Mouse (Mus musculus) liver, adult 2 months (tissue): ENCODE measurements at regions not wholly inside any gene's neighbourhood (a gene's known extent, or its start where the extent isn't known, plus 50 kb on each side); places are given as distances from the start of the nearest gene placed in this dataset.
"Not testable (repeated sequence)": the region's sequence is repeated elsewhere in the genome, so short reads cannot be mapped to it uniquely, and the experiment has no call there.

ENCODE experiments used
- DNase-seq: peaks from one replicate; pipeline ENCODE4 v3.0.0-alpha.2; 2011; ENCODE audit warnings: low read depth, low spot score; ENCODE audit errors: extremely low read depth
- H3K27ac ChIP-seq: fragments of 200-500 bp; replicated peaks from 2 replicates; pipeline ENCODE4 v1.5.1; 2012; ENCODE audit warnings: low read depth, mild to moderate bottlenecking, control low read depth, inconsistent platforms, low read length; ENCODE audit not compliant: insufficient read depth
- H3K27me3 ChIP-seq: fragments of 200-500 bp; 2 replicates; pipeline ENCODE4 v1.6.1; 2012; ENCODE audit warnings: mild to moderate bottlenecking, moderate library complexity, low read length, inconsistent platforms; ENCODE audit not compliant: control insufficient read depth, insufficient read depth
- H3K36me3 ChIP-seq: fragments of 200-500 bp; 2 replicates; pipeline ENCODE4 v1.6.1; 2012; ENCODE audit warnings: low read length, inconsistent platforms; ENCODE audit not compliant: control insufficient read depth, insufficient read depth
- H3K4me1 ChIP-seq: fragments of 200-500 bp; 2 replicates; pipeline ENCODE4 v1.6.1; 2011; ENCODE audit warnings: low read length; ENCODE audit not compliant: control insufficient read depth, insufficient read depth
- H3K4me3 ChIP-seq: fragments of 200-500 bp; 2 replicates; pipeline ENCODE4 v1.5.1; 2011; ENCODE audit warnings: low read depth, mild to moderate bottlenecking, control low read depth, low read length, moderate library complexity; ENCODE audit not compliant: insufficient read depth
- H3K79me2 ChIP-seq: fragments of 200-500 bp; 2 replicates; pipeline ENCODE4 v1.6.1; 2012; ENCODE audit warnings: inconsistent platforms, mild to moderate bottlenecking, low read length, moderate library complexity; ENCODE audit not compliant: control insufficient read depth, insufficient read depth
- H3K9ac ChIP-seq: fragments of 200-500 bp; 2 replicates; pipeline ENCODE4 v1.6.1; 2012; ENCODE audit warnings: low read depth, mild to moderate bottlenecking, control low read depth, inconsistent platforms, low read length
- CTCF ChIP-seq: fragments of 200-500 bp; IDR thresholded peaks from 2 replicates; pipeline ENCODE4 v1.5.1; 2011; ENCODE audit warnings: low read depth, low read length, control low read depth
- POLR2A ChIP-seq: fragments of 200-500 bp; IDR thresholded peaks from 2 replicates; pipeline ENCODE4 v1.6.1; 2011; ENCODE audit warnings: low read length, control low read depth; ENCODE audit not compliant: insufficient read depth; ENCODE audit errors: extremely low read depth
- WGBS: fragments of 180-500 bp; shearing (Covaris S2); methylation state at CpG from one replicate; pipeline ENCODE4 v1.1.7; 2018; 5-methylcytosine and 5-hydroxymethylcytosine counted together

DNA sequence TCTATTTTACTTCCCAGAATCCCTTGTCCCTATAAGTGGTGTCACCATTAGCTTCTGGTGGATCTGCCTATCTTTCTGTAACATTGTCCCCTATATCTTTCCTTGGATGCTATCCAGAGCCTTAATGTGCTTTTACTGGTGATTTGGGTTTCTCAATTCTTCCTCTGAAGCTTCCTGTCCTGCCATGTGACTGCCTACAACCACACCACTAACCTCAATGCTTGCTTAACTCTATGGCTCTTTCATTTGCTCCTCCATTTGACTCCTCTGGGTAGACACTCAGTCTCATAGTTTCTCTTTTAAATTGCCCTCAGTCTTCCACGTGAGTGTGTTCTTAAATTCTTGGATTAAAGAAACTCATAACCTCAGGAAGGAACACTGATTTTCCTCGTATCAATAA lies 181.4 kb upstream of the Akr1e1 start:
- no peaks in the 10 kb centered on the region for H3K4me1 ChIP-seq
- no peaks in the 10 kb centered on the region for H3K79me2 ChIP-seq
- 60% methylated on average over 2 of the region's 2 CpGs for WGBS
- TF ChIP-seq CTCF (no peak), POLR2A (no peak)
- no peak overlapping the region for H3K27ac ChIP-seq
- H3K27me3 ChIP-seq: no peaks in the 10 kb centered on the region
- no peak for DNase-seq
- no peak overlapping the region for H3K4me3 ChIP-seq
- H3K9ac ChIP-seq: no peak overlapping the region
- no peaks in the 10 kb centered on the region for H3K36me3 ChIP-seq

DNA sequence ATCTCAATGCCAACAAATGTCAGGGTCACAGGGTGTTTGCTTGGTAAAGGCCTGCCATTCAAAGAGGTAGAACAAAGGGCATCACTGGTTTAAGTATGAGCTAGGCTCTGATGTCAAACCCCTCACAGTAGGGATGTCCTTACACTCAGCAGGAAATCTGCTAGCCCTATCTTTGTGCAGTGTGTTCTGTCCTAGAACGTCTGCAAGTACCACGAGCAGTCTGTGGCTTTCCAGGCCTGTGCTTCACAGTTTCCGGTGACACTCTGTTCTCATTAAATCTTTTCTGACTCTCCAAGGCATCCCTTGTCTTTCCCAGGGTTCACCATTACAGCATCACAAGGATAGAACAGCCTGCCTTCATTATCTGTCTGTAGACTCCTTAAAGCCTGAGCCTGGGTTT lies 174.3 kb upstream of the Akr1e1 start:
- 73% methylated on average over 3 of the region's 3 CpGs for WGBS
- Histone ChIP-seq H3K4me3 (no peak overlapping the region), H3K79me2 (no peaks in the 10 kb centered on the region), H3K36me3 (no peaks in the 10 kb centered on the region), H3K27ac (no peak overlapping the region), H3K4me1 (no peaks in the 10 kb centered on the region), H3K27me3 (no peaks in the 10 kb centered on the region), H3K9ac (no peak overlapping the region)
- TF ChIP-seq POLR2A (no peak), CTCF (no peak)
- DNase-seq: no peak

DNA sequence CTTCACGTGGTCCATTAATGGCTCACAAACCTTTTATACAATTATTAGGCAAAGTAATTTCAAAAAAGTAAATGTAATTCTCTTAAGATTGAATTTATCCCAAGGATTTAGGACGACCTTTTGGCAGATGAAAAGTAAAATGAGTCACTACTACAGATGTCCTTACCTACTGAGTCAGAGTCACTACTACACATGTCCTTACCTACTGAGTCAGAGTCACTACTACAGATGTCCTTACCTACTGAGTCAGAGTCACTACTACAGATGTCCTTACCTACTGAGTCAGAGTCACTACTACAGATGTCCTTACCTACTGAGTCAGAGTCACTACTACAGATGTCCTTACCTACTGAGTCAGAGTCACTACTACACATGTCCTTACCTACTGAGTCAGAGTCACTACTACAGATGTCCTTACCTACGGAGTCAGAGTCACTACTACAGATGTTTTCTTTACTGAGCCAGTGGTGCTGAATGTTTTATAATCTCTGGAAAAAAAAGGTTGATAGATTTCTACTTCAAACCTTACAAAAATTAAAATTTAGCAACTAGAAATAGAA lies 169.4 kb upstream of the Akr1e1 start:
- H3K27me3 ChIP-seq, DNase-seq, H3K9ac ChIP-seq, H3K4me1 ChIP-seq, H3K27ac ChIP-seq, H3K4me3 ChIP-seq, H3K79me2 ChIP-seq, H3K36me3 ChIP-seq: not testable (repeated sequence)
- WGBS: 72% methylated on average over 3 of the region's 3 CpGs

DNA sequence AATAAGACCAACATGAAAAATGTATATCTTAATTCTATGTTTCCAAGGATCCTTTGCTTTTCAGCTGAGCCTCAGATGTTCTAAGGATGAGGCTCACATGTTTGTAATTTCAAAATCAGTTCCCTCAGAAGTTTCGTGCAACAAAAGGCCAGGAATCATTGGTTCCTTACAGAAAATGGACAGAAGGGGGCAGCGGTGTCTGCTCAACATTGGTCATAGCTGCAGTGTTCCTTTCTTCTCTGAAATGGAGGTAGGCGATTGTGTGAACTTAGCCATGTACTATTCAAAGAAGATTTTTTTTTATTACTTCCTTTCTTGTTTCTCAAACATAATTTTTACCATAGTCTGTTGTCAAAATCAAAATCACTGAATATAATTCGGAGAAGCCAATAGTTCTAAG lies 167.9 kb upstream of the Akr1e1 start:
- H3K79me2 ChIP-seq: no peaks in the 10 kb centered on the region
- no peak overlapping the region for H3K27ac ChIP-seq
- H3K4me3 ChIP-seq: no peak overlapping the region
- TF ChIP-seq CTCF (peak; percentile 34), POLR2A (no peak)
- no peaks in the 10 kb centered on the region for H3K4me1 ChIP-seq
- WGBS: 40% methylated on average over 4 of the region's 4 CpGs
- H3K36me3 ChIP-seq: no peaks in the 10 kb centered on the region
- no peak overlapping the region for H3K9ac ChIP-seq
- peak; percentile 17 for DNase-seq
- H3K27me3 ChIP-seq: no peaks in the 10 kb centered on the region

DNA sequence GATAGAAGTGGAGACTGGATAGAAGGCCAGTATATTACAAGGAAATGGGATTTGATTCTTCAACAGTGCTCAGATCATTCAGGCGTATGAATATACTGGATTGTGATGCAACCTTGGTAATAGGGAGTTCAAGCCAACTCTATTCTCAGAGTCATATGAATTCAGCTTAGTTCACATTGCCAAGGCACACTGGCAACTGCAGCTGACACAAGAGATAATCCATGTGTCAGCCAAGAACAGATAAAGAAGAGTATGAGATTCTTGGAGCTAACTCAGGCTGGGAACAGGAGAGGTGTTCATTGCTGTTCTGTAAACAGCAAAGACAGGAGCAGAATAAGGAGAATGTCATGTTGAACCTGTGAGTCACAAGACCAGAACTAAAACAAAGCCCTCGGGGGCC lies 163.3 kb upstream of the Akr1e1 start:
- Histone ChIP-seq H3K27me3 (no peaks in the 10 kb centered on the region), H3K4me3 (no peak overlapping the region), H3K27ac (no peak overlapping the region; the same call in 1 of the 2 replicates), H3K4me1 (no peaks in the 10 kb centered on the region), H3K36me3 (no peaks in the 10 kb centered on the region), H3K79me2 (no peaks in the 10 kb centered on the region), H3K9ac (no peak overlapping the region)
- TF ChIP-seq CTCF (no peak), POLR2A (no peak)
- DNase-seq: no peak
- WGBS: 93% methylated on average over 2 of the region's 2 CpGs

- H3K4me3 ChIP-seq: no peak overlapping the region
- 54% methylated on average over 12 of the region's 12 CpGs for WGBS
- H3K79me2 ChIP-seq: no peaks in the 10 kb centered on the region
- no peaks in the 10 kb centered on the region for H3K36me3 ChIP-seq
- H3K4me1 ChIP-seq: no peaks in the 10 kb centered on the region
- TF ChIP-seq POLR2A (no peak), CTCF (no peak)
- no peak overlapping the region for H3K9ac ChIP-seq
- peak overlapping the region; percentile 54; the same call in 1 of the 2 replicates for H3K27ac ChIP-seq
- DNase-seq: peak; percentile 58
- no peaks in the 10 kb centered on the region for H3K27me3 ChIP-seq
Measured at GRCm38 (mm10) chr13:4771120-4772075, 162.4 kb upstream of the Akr1e1 start.
